Mouse (Mus musculus): ENCODE results near the gene Phf12.

Gene Phf12

GRCm38 (mm10) chr11:77970718-77971117 lies 11.8 kb upstream of the Phf12 start:
- peak; percentile 44 for DNase-seq (ENCODE audit: low read depth, low spot score)

- DNase-seq (ENCODE audit: low read depth, low spot score): no peak
These were observed 9.0 kb upstream of the Phf12 start for GRCm38 (mm10) chr11:77973520-77973919.

DNA sequence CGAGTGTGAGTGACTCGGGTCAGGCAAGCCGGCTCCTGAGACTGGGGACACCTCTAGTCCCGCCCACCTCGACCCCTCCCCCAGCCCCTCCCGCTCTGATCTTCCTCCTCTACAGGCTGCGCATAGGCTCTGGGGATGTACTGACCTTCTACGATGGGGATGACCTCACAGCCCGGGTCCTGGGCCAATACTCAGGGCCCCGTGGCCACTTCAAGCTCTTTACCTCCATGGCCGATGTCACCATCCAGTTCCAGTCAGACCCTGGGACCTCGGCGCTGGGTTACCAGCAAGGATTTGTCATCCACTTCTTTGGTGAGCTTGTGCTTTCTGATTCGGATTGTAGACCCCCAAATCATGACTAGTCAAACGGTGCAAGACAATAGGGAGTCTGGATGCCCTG lies 8.2 kb upstream of the Phf12 start:
- no peak for DNase-seq (ENCODE audit: low read depth, low spot score)

GRCm38 (mm10) chr11:77975873-77976272 lies 6.7 kb upstream of the Phf12 start:
- DNase-seq (ENCODE audit: low read depth, low spot score): peak; percentile 77

GRCm38 (mm10) chr11:77978161-77978560 lies 4.4 kb upstream of the Phf12 start:
- no peak for DNase-seq (ENCODE audit: low read depth, low spot score)

- no peak for DNase-seq (ENCODE audit: low read depth, low spot score)
These were observed 3.2 kb upstream of the Phf12 start for GRCm38 (mm10) chr11:77979221-77979809.

- peak; percentile 97 for DNase-seq (ENCODE audit: low read depth, low spot score)
These were observed 2.0 kb upstream of the Phf12 start for GRCm38 (mm10) chr11:77980281-77981204.

GRCm38 (mm10) chr11:77981609-77982440 lies 729 bp upstream of the Phf12 start:
- DNase-seq (ENCODE audit: low read depth, low spot score): peak; percentile 100

DNA sequence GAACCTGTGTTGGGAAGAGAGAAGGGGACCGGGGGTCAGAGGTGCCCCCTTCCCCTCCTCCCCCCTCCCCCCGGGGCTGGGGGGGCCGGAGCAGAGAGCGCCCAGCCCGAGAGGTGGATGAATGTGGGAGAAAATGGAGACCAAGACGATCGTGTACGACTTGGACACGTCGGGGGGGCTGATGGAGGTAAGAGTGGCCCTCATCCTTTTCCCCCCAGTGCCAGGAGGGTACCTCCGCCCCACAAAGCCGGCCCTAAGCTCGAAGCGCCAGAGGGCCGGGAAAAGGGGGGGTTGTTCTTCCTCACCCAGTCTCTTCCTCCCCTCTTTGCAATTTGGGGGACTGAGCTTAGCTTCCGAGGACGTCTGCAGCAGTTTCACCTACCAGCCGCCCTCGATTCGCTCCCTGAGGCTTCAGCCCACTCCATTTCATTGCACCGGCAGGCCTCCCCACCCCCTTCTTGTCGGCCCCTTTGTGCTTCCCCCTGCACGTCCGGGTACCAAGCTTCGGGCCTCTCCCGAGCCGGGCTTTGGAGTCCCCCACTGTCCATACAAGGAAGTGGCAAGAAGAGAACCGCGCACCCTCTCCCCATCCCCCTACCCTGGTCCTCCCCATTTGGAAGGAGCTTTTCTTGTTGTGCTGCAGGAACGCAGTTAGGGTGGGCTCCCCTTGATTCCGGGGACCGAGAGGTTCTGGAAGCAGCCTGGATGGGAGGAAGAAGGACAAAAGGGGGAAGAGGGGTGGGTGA lies 810 bp downstream of the Phf12 start:
- DNase-seq (ENCODE audit: low read depth, low spot score): peak; percentile 40

DNA sequence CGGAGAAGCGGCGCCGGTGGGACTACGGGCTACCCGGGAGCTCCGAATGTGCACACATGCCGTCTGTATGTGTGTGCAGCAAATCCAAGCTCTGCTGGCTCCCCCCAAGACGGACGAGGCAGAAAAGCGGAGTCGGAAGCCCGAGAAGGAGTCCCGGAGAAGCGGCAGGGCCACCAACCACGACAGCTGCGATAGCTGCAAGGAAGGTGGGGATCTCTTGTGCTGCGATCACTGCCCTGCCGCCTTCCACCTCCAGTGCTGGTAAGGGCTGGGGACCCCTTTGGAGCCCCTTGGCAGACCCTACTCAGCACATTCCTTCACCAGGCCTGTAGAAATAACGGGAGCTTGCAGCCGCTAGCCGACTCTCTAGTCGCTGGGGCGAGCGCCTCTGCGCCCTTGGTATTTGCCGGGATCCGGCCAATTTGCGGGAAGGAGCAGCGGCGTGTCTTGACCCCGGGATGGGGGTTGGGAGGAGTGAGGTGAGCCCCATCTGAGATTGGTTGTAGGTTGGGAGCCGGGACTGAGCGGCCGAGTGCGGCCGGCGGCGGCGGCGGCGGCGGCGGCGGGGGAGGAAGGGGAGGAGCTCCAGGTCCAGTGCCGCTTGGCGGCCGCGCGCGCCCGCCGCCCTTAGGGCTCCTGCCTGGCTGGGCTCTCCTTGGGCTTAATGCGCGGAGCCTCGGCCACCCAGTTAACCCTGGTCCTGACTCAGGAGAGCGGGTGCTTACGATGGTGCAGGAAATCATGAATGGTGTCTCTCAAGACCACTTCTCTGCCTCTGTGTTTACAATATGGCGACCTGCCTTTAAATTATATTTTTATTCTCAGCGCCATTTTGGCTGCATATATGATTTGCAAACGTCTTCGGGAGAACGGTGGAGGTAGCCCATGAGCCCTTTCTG lies 1.6 kb downstream of the Phf12 start:
- peak; percentile 57 for DNase-seq (ENCODE audit: low read depth, low spot score)

GRCm38 (mm10) chr11:77984836-77985231 lies 2.3 kb downstream of the Phf12 start:
- DNase-seq (ENCODE audit: low read depth, low spot score): peak; percentile 79

DNA sequence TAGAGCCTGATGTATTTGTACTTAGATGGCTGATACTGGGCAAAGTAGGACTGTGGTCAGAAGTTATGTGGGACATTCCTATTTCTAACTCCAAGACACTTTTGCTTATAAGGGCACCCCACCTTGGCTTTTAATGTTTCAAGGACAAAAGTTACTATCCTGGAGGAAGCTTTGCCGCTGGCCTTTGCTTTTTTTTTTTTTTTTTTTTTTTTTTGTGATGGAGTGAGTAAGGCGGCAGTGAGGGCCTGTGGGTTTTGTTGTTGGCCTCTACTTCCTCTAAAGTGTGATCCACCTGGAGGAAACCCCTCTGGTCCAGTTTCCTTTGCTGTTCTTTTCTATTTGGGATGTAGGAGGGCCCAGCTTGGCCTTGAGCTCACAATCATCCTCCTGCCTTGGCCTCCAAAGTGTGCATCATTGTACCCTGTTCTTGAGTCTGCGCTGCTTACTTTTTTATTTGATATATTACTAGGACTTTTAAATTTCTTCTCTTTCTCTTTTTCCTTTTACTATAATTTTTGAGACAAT lies 3.0 kb downstream of the Phf12 start:
- no peak for DNase-seq (ENCODE audit: low read depth, low spot score)

DNA sequence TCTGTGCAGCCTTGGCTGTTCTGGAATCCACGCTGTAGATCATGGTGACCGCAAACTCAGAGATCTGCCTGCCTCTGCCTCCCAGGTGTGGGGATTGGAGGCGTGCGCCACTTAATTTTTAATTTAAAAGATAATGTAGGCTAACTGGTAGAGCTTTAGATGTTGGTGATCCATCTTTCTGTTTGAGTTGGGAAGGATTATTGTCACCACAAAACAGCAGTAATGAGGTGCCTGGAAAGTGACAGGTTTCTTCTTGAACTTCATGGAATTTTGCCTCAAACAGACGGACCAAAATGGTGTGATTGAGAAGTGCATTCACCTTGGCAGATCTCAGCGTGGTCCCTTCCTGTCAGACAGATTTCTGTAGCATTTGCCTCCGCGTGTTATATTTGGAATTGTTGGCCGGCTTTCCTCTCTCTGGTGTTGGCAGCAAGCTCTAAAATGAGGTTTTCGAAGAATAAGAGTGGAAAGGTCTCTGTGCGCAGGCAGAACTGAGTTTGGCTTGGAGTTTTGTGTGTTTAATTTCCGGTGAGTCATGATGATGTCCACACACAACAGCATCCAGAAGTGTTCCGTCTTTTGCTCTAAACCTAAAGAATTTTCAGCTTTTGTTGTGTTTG lies 6.6 kb downstream of the Phf12 start:
- no peak for DNase-seq (ENCODE audit: low read depth, low spot score)

- no peak for DNase-seq (ENCODE audit: low read depth, low spot score)
These were observed 13.0 kb downstream of the Phf12 start for GRCm38 (mm10) chr11:77995556-77995955.

DNA sequence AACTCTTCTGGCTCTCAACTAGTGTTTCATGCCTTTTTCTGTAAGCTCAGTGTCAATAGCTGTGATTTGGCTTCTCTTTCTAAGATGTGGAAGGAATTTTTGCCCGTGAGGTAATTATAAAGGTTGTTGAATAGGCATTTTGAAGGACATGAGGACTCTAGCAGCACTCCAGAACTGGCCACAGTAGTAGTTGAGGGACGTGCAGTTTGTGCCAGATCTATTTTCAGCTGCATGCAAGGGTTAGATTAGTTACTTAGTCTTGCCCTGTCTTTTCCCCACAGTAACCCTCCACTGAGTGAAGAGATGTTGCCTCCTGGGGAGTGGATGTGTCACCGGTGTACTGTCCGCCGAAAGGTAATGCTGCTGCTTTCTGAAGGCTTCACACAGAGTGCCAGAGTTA lies 23.9 kb downstream of the Phf12 start:
- DNase-seq (ENCODE audit: low read depth, low spot score): no peak

DNA sequence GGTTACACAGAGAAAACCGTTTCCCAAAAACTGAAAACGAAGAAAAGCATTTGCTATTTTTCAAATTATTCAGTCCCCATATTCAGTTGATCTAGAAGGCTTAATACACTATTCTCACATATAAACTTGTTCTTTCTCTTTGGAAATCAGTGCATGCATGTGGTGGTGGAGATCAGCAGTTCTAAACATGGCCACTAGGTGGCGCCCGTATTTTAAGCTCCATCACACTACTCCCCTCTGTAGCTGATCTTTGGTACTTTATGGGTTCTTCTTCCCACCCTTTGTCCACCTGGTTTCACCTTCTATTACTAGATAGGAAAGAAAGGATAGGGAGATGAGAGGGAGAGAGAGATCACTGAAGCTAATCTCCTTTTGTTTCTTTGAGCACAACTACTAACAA lies 37.1 kb downstream of the Phf12 start:
- DNase-seq (ENCODE audit: low read depth, low spot score): peak; percentile 82

DNA sequence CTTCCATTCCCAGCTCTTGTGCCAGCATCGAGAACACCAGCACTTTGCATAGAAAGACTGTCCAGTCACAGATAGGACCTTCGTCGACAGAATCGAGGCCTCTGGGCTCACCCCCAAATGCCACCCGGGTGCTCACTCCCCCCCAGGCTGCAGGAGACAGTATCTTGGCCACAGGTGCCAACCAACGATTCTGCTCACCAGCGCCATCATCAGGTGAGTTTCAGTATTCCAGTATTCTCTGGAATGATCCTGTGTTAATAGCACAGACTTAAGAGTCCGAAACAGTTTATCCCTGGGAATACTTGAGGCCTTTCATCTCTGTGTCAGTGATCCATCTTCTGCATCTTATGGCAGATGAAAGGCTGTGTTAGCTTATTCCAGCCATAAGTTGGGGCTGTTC lies 41.1 kb downstream of the Phf12 start:
- DNase-seq (ENCODE audit: low read depth, low spot score): peak; percentile 62

DNA sequence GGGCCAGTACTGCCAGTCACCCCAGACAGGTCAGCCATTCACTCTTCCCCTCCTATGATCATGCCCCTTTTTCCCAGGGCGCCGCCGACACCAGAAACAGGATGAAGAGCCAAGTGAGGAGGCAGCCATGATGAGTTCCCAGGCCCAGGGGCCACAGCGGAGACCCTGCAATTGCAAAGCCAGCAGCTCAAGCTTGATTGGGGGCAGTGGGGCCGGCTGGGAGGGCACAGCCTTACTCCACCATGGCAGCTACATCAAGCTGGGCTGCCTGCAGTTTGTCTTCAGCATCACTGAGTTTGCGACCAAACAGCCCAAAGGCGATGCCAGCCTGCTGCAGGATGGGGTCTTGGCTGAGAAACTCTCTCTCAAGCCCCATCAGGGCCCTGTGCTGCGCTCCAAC lies 46.7 kb downstream of the Phf12 start:
- no peak for DNase-seq (ENCODE audit: low read depth, low spot score)

DNA sequence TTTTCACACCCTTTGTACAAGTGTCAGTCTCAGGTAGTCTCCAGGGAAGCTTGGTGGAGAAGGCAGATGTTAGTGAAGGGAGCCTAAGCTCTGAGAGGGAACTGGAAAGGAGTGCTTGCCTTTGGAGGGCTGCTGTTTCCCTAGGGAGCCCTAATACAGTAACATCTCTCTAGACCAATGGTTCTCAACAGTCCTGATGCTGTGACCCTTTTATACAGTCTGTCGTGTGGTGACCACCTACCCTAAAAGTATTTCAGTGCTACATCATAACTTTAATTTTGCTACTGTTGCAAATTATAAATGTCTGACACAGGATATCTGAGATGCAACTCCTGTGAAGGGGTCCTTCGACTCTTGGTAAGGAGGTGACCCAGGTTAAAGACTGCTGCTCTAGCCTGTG lies 48.0 kb downstream of the Phf12 start:
- DNase-seq (ENCODE audit: low read depth, low spot score): no peak

- no peak for DNase-seq (ENCODE audit: low read depth, low spot score)
These were observed 48.8 kb downstream of the Phf12 start for GRCm38 (mm10) chr11:78031389-78031788.
